Mouse (Mus musculus) effector memory CD4-positive, alpha-beta T cell, adult 7 months (primary cell): ENCODE data around the gene Ccdc86. TPM values are rescaled to one million over a fixed set of nuclear protein-coding genes. Genes with fewer than 3 reads are reported as not detected.

Source experiments
- polyA plus RNA-seq: library from polyadenylated mRNA; unstranded; fragments of 100-300 nt; shearing (Covaris generic); gene quantifications from one replicate; pipeline ENCODE4 v1.2.1, GENCODE M21; 2017

The Ccdc86 gene
- polyA plus RNA-seq, result 17.1 TPM

GRCm38 (mm10) chr19:10949112-10949511 is at the start of gene Ccdc86:
Gene Ccdc86 (minus strand): TSS chr19:10949266.

GRCm38 (mm10) chr19:10993150-10993549 is 44.1 kb upstream of the Ccdc86 start, which contains the start of gene Ms4a15:
Gene Ms4a15 (minus strand): TSS chr19:10993250.

GRCm38 (mm10) chr19:10974238-10974865 is 25.3 kb upstream of the Ccdc86 start, which contains the start of gene Ms4a10:
Gene Ms4a10 (minus strand): TSS chr19:10974670.

GRCm38 (mm10) chr19:10937110-10937563 is 11.9 kb downstream of the Ccdc86 start, which contains the start of gene Ptgdr2:
Gene Ptgdr2 (plus strand): TSS chr19:10937160.

GRCm38 (mm10) chr19:10920532-10920931 is 28.5 kb downstream of the Ccdc86 start, which contains the start of gene Zp1:
Gene Zp1 (minus strand): TSS chr19:10920632.

GRCm38 (mm10) chr19:10895016-10895528 is 54.0 kb downstream of the Ccdc86 start, which contains the start of gene Prpf19:
Gene Prpf19 (plus strand): TSS chr19:10895231.

Other genes with a start within 250 kb of the Ccdc86 start
- gene Cd5, start 210.3 kb downstream of the Ccdc86 start, polyA plus RNA-seq, result 564 TPM
- 802 TPM for gene Cd6, start 119.2 kb downstream of the Ccdc86 start, polyA plus RNA-seq
- 19.5 TPM for gene Slc15a3, start 109.5 kb downstream of the Ccdc86 start, polyA plus RNA-seq
- 2.6 TPM for gene Tmem132a, start 79.3 kb downstream of the Ccdc86 start, polyA plus RNA-seq
- 54.6 TPM for gene Tmem109, start 67.3 kb downstream of the Ccdc86 start, polyA plus RNA-seq
- 50.8 TPM for gene Prpf19, start 54.0 kb downstream of the Ccdc86 start, polyA plus RNA-seq
- not detected for gene Zp1, start 28.6 kb downstream of the Ccdc86 start, polyA plus RNA-seq
- not detected for gene Ptgdr2, start 12.1 kb downstream of the Ccdc86 start, polyA plus RNA-seq
- not detected for gene Ms4a10, start 25.4 kb upstream of the Ccdc86 start, polyA plus RNA-seq
- 0.44 TPM for gene Ms4a15, start 44.0 kb upstream of the Ccdc86 start, polyA plus RNA-seq
- gene Ms4a18, start 68.8 kb upstream of the Ccdc86 start, polyA plus RNA-seq, result not detected
- 1.1 TPM for gene Ms4a8a, start 131.8 kb upstream of the Ccdc86 start, polyA plus RNA-seq
- gene 1700017D01Rik, start 181.6 kb upstream of the Ccdc86 start, polyA plus RNA-seq, result not detected
- gene 1700025F22Rik, start 216.1 kb upstream of the Ccdc86 start, polyA plus RNA-seq, result not detected
- gene Ms4a13, start 247.5 kb upstream of the Ccdc86 start, polyA plus RNA-seq, result not detected